Comparison of ENCODE assay signal across 9 mouse cellular contexts in the genomic region with DNA sequence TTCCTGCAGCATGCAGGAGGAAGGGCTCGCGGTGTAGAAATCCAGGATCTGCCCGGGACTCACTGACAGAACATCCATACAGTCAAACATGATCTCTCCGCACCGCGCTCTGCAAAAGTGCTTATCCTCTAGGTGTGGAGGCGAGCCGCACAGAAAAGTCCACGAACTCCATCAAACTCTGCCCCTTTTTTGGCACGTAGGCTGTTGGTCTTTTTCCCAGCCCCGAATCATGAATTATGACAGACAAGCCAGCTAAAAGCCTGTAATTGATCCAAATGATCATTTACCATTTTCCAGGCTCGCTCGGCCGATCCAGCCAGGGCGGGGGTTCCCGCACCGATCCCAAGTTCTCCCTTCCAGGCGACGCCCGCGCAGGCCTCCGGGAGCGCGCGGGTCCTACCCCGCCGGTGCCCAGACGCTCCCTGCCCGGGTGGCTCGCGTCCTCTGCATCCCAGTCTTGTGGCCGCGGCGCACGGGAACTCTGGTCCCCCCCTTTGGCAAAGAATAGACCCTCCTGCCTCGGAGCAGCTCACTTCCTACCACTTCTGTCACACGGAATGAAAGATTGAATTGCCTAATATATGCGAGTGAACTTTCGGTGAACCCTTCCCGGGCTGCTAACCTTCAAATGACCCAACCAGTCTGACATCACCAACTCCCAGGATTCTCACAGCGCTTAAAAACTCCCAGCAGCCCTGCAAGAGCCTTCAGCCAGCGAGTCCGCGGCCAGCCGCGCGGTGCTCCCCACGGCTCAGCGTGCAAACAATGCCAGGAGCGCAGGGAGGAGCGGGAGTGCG.
A peak's percentile ranks its signal among the peaks of the same experiment; 100 is the strongest.
DNase-seq lines count a peak whose midpoint lies in the region; ATAC-seq and TF ChIP-seq lines count a peak whose summit lies in the region.
"Had no signal": no experiment of that assay in that cellular context is flagged by ENCODE, and none has a peak within 500 bp of the region (broad histone marks: within the 10 kb centered on the region; RNA-seq: fewer than 3 reads in every experiment).

No protein-coding gene starts in this region.

- peak; percentile 53 for DNase-seq in cerebellum, adult 11-12 months
- DNase-seq in forebrain, embryonic 14.5 days (ENCODE audit: low spot score) = peak; percentile 87
- DNase-seq in kidney, postnatal 10 days = peak; percentile 92
- DNase-seq in liver, embryonic 11.5 days (ENCODE audit: low spot score) = peak; percentile 78
- DNase-seq in testis, postnatal 10 days (ENCODE audit: low spot score) = peak; percentile 57

- H3K9me3 ChIP-seq in ES-Bruce4 (replicated peaks; ENCODE audit: control insufficient read depth, insufficient read depth, low read length, poor library complexity, severe bottlenecking) = no peaks in the 10 kb centered on the region
- H3K9me3 ChIP-seq in forebrain, embryonic 14.5 days (replicated peaks; ENCODE audit: control insufficient read depth, low read length) = no peaks in the 10 kb centered on the region
- H3K9me3 ChIP-seq in heart, embryonic 15.5 days (replicated peaks) = no peaks in the 10 kb centered on the region
- no peaks in the 10 kb centered on the region for H3K9me3 ChIP-seq in liver, embryonic 11.5 days (ENCODE audit: control insufficient read depth, low read length)

- ATAC-seq in forebrain, embryonic 14.5 days = peak; percentile 90
- ATAC-seq in heart, embryonic 15.5 days (replicated peaks; ENCODE audit: insufficient number of reproducible peaks, insufficient read depth, low FRiP score, low read depth) = peak; percentile 91
- peak; percentile 75 for ATAC-seq in liver, embryonic 11.5 days (replicated peaks; ENCODE audit: low FRiP score)
- ATAC-seq in monocyte, adult 5-6 weeks (replicated peaks; ENCODE audit: insufficient number of reproducible peaks, low FRiP score, low TSS enrichment, poor library complexity, severe bottlenecking) = peak; percentile 73; the same call in 1 of the 2 replicates

- H3K27me3 ChIP-seq in ES-Bruce4 (ENCODE audit: control insufficient read depth, insufficient read depth, low read length, poor library complexity, severe bottlenecking) = no peaks in the 10 kb centered on the region; the same call in 1 of the 2 replicates
- H3K27me3 ChIP-seq in forebrain, embryonic 14.5 days (replicated peaks; ENCODE audit: control insufficient read depth, insufficient read depth, low read length) = peaks cover 20% of the 10 kb centered on the region
- no peaks in the 10 kb centered on the region for H3K27me3 ChIP-seq in heart, embryonic 15.5 days
- peaks cover 28% of the 10 kb centered on the region for H3K27me3 ChIP-seq in liver, embryonic 11.5 days (replicated peaks; ENCODE audit: control insufficient read depth, insufficient read depth, low read length)
- H3K27me3 ChIP-seq: CH12.LX had no signal

- H3K36me3 ChIP-seq in ES-Bruce4 (ENCODE audit: control insufficient read depth, insufficient read depth, low read length, poor library complexity, severe bottlenecking) = no peaks in the 10 kb centered on the region
- no peaks in the 10 kb centered on the region for H3K36me3 ChIP-seq in forebrain, embryonic 14.5 days (ENCODE audit: control insufficient read depth, insufficient read depth, low read length)
- no peaks in the 10 kb centered on the region for H3K36me3 ChIP-seq in heart, embryonic 15.5 days
- no peaks in the 10 kb centered on the region for H3K36me3 ChIP-seq in liver, embryonic 11.5 days (ENCODE audit: control insufficient read depth, insufficient read depth, low read length)

- TF ChIP-seq CTCF in ES-Bruce4 (IDR thresholded peaks at IDR 0.05; ENCODE audit: low read depth, low read length) = no peak

- TF ChIP-seq EP300 in ES-Bruce4 (IDR thresholded peaks at IDR 0.05; ENCODE audit: insufficient read depth, low read depth, low read length) = no peak

- peak overlapping the region; percentile 43 for H3K4me3 ChIP-seq in ES-Bruce4 (ENCODE audit: low read depth, low read length)
- H3K4me3 ChIP-seq in forebrain, embryonic 14.5 days (ENCODE audit: low read depth, low read length) = peak overlapping the region; percentile 52
- H3K4me3 ChIP-seq in heart, embryonic 15.5 days = peak overlapping the region; percentile 73
- H3K4me3 ChIP-seq in liver, embryonic 11.5 days (ENCODE audit: low read depth, low read length) = peak overlapping the region; percentile 57

- H3K27ac ChIP-seq in ES-Bruce4 (ENCODE audit: insufficient read depth, low read length) = no peak overlapping the region
- H3K27ac ChIP-seq in forebrain, embryonic 14.5 days (ENCODE audit: low read depth, low read length) = peak overlapping the region; percentile 44; the same call in 1 of the 2 replicates
- peak overlapping the region; percentile 97 for H3K27ac ChIP-seq in heart, embryonic 15.5 days
- peak overlapping the region; percentile 77 for H3K27ac ChIP-seq in liver, embryonic 11.5 days (ENCODE audit: low read depth, low read length)

- peak overlapping the region; percentile 92 for H3K4me2 ChIP-seq in forebrain, embryonic 14.5 days (ENCODE audit: low read length)
- H3K4me2 ChIP-seq in heart, embryonic 15.5 days = peak overlapping the region; percentile 79
- H3K4me2 ChIP-seq in liver, embryonic 11.5 days = peak overlapping the region; percentile 64

- no peaks in the 10 kb centered on the region for H3K4me1 ChIP-seq in ES-Bruce4 (ENCODE audit: control insufficient read depth, insufficient read depth, low read length)
- no peaks in the 10 kb centered on the region for H3K4me1 ChIP-seq in forebrain, embryonic 14.5 days (ENCODE audit: control insufficient read depth, insufficient read depth, low read length)
- peaks cover 24% of the 10 kb centered on the region for H3K4me1 ChIP-seq in heart, embryonic 15.5 days (replicated peaks)
- H3K4me1 ChIP-seq in liver, embryonic 11.5 days (replicated peaks; ENCODE audit: control insufficient read depth, insufficient read depth, low read length) = no peaks in the 10 kb centered on the region

- H3K9ac ChIP-seq in ES-Bruce4 (ENCODE audit: low read depth, poor library complexity, severe bottlenecking) = peak overlapping the region; percentile 37
- peak overlapping the region; percentile 66 for H3K9ac ChIP-seq in forebrain, embryonic 14.5 days (ENCODE audit: low read length)
- peak overlapping the region; percentile 77 for H3K9ac ChIP-seq in heart, embryonic 15.5 days
- H3K9ac ChIP-seq in liver, embryonic 11.5 days (ENCODE audit: low read depth, low read length) = peak overlapping the region; percentile 43

- TF ChIP-seq POLR2A in ES-Bruce4 (IDR thresholded peaks at IDR 0.05; ENCODE audit: insufficient read depth, low read length) = no peak

- WGBS in forebrain, embryonic 14.5 days = under 1% methylated on average over 52 of the region's 52 CpGs
- under 1% methylated on average over 52 of the region's 52 CpGs for WGBS in heart, embryonic 15.5 days
- 1% methylated on average over 52 of the region's 52 CpGs for WGBS in liver, embryonic 11.5 days
